ENCODE assay signal across 8 mouse cellular contexts in the genomic region with DNA sequence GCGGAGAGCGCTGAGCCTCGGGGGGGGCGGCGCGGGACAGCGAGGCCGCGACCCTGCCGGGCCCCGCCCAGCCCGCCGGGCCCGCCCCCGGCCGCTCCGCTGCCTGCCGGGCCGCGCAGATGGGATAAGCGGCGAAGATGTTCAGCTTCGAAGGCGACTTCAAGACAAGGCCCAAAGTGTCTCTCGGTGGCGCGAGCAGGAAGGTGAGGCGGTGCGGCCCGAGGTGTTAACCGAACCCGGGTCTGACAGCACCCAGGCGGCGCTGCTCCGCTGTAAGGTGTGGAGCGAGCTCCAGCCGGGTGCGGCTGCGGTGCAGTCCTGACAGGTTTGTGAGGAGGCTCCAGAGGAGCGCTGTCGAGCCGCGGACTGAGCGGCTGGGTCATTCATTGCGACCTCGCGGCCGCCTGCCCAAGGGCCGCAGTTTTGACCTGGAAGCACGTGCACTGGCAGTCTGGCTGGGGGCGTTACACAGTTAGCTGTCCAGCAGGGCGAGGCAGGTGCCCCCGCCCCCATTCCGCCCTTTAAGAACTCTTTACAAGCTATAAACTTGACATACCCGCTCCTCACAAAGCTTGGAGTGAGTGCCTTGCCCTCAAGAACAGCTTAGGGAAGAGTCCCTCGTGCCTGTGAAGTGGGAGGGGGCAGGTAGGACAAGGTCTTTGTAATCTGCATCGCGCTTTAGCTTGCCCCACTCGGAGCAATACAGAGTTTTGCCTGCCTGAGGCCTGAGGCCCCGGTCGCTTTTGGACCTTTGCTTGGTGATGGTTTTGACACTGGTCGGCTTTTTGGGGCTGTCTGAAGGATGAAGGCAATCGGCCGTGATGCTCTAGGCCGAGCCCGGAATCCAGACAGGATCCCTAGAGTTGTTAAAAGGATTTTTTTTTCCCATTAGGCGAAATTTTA. TPM values are rescaled to one million over a fixed set of nuclear protein-coding genes. Genes with fewer than 3 reads are reported as not detected.
DNase-seq lines count a peak whose midpoint lies in the region; ATAC-seq and TF ChIP-seq lines count a peak whose summit lies in the region.

No protein-coding gene starts in this region.

- peaks cover 0 to 2% of the 10 kb centered on the region in 2 experiments; a peak in 2 of 4 replicates for H3K4me1 ChIP-seq in ES-E14 (ENCODE audit: control insufficient read depth in 2 of 2, insufficient read depth in 2 of 2, low read length in 2 of 2, poor library complexity in 1 of 2)
- peaks cover 16% of the 10 kb centered on the region for H3K4me1 ChIP-seq in embryonic facial prominence, embryonic 13.5 days
- H3K4me1 ChIP-seq in intestine, postnatal 0 days (replicated peaks; ENCODE audit: control insufficient read depth, insufficient read depth, low read length) = 0 out of 2 replicates have a peak, but pooled peaks cover 5% of the 10 kb centered on the region

- 2% methylated on average over 67 of the region's 67 CpGs for WGBS in embryonic facial prominence, embryonic 13.5 days
- WGBS in intestine, postnatal 0 days = 3% methylated on average over 67 of the region's 67 CpGs

- H3K4me3 ChIP-seq in ES-E14 (ENCODE audit: insufficient read depth in 1 of 2, low read depth in 1 of 2, low read length in 2 of 2, poor library complexity in 1 of 2, severe bottlenecking in 1 of 2) = peak overlapping the region; percentile 93 to 96
- H3K4me3 ChIP-seq in embryonic facial prominence, embryonic 13.5 days = peak overlapping the region; percentile 87
- H3K4me3 ChIP-seq in intestine, postnatal 0 days (ENCODE audit: low read depth, low read length) = peak overlapping the region; percentile 79

- H3K27me3 ChIP-seq in embryonic facial prominence, embryonic 13.5 days = no peaks in the 10 kb centered on the region
- H3K27me3 ChIP-seq in intestine, postnatal 0 days (replicated peaks; ENCODE audit: control insufficient read depth, insufficient read depth, low read length) = no peaks in the 10 kb centered on the region

- H3K9me3 ChIP-seq in ES-E14 (ENCODE audit: control insufficient read depth, insufficient read depth, low read depth, low read length) = no peaks in the 10 kb centered on the region
- H3K9me3 ChIP-seq in embryonic facial prominence, embryonic 13.5 days = no peaks in the 10 kb centered on the region
- H3K9me3 ChIP-seq in intestine, postnatal 0 days (ENCODE audit: control insufficient read depth) = no peaks in the 10 kb centered on the region

- peak overlapping the region; percentile 94 for H3K4me2 ChIP-seq in embryonic facial prominence, embryonic 13.5 days
- H3K4me2 ChIP-seq in intestine, postnatal 0 days (replicated peaks; ENCODE audit: low read depth) = peak overlapping the region; percentile 96

- in situ Hi-C loops in ES-E14 (cut with MboI; ENCODE audit: low sequenced_read_pairs in 2 of 2, unreplicated experiment in 2 of 2) = no loop called here

- no peaks in the 10 kb centered on the region for H3K36me3 ChIP-seq in ES-E14 (ENCODE audit: control insufficient read depth, insufficient read depth, low read length, poor library complexity, severe bottlenecking)
- H3K36me3 ChIP-seq in embryonic facial prominence, embryonic 13.5 days = peaks cover 18% of the 10 kb centered on the region; the same call in 1 of the 2 replicates
- H3K36me3 ChIP-seq in intestine, postnatal 0 days (ENCODE audit: control insufficient read depth, insufficient read depth) = no peaks in the 10 kb centered on the region

- peak; percentile 74 for DNase-seq in kidney, adult 11 months
- no peak for DNase-seq in kidney, postnatal 10 days
- no peak for DNase-seq in ES-E14 (ENCODE audit: low read depth, low spot score)
- no peak for DNase-seq in yolk sac, embryonic 10.5 days (ENCODE audit: low spot score)
- DNase-seq in T-cell, adult 2 months (ENCODE audit: low spot score) = no peak

- peak; percentile 66 for TF ChIP-seq CTCF in intestine, postnatal 0 days (IDR thresholded peaks at IDR 0.05; ENCODE audit: low read depth)

- H3K9ac ChIP-seq in ES-E14 (ENCODE audit: insufficient read depth, low read depth, low read length, poor library complexity, severe bottlenecking) = peak overlapping the region; percentile 92
- H3K9ac ChIP-seq in embryonic facial prominence, embryonic 13.5 days = peak overlapping the region; percentile 84
- peak overlapping the region; percentile 57 for H3K9ac ChIP-seq in intestine, postnatal 0 days (ENCODE audit: low read depth, low read length)

- peak; percentile 39 for ATAC-seq in embryonic facial prominence, embryonic 13.5 days (ENCODE audit: insufficient number of reproducible peaks, insufficient read depth, low FRiP score, low TSS enrichment, low read depth)
- ATAC-seq in intestine, postnatal 0 days = peak; percentile 83
- ATAC-seq in megakaryocyte-erythroid progenitor cell, adult 5-6 weeks (replicated peaks; ENCODE audit: low FRiP score, low TSS enrichment, poor library complexity, severe bottlenecking) = peak; percentile 69

- peak overlapping the region; percentile 83 for H3K27ac ChIP-seq in ES-E14 (ENCODE audit: insufficient read depth, low read depth, low read length, poor library complexity, severe bottlenecking)
- peak overlapping the region; percentile 90 for H3K27ac ChIP-seq in embryonic facial prominence, embryonic 13.5 days
- H3K27ac ChIP-seq in intestine, postnatal 0 days (ENCODE audit: low read depth, low read length) = peak overlapping the region; percentile 91

TF ChIP-seq in ES-E14, 5 proteins besides CTCF, POLR2A, EP300 and RAD21:
- TF ChIP-seq ZNF384 (IDR thresholded peaks at IDR 0.05; ENCODE audit: low read depth, low read length) = no peak

RNA-seq across cellular contexts. Expression of gene Ube3c, which starts 0.6 kb away (rescaled TPM):
- total RNA-seq in ES-E14 (2012; rRNA removed) = 45.5 and 55.9 TPM in 2 replicates
- 17.5 and 28.7 TPM in 2 replicates for polyA plus RNA-seq in embryonic facial prominence, embryonic 13.5 days (2015; fragmentation: Nextera tagmentation; extraction: Ambion mirVana)
- polyA plus RNA-seq in intestine, postnatal 0 days (2015; fragmentation: Nextera tagmentation; extraction: Ambion mirVana) = 11.7 and 13.4 TPM in 2 replicates
- 31.6 and 34.4 TPM in 2 replicates for total RNA-seq in megakaryocyte-erythroid progenitor cell, adult 5-6 weeks (2014; fragmentation: Nextera tagmentation)
- 42.0 and 42.4 TPM in 2 replicates for total RNA-seq in megakaryocyte-erythroid progenitor cell, adult 5-6 weeks (2017)
